Mouse (Mus musculus) C2C12 (cell line): ENCODE data around the gene Olfr1024. TPM values are rescaled to one million over a fixed set of nuclear protein-coding genes. Genes with fewer than 3 reads are reported as not detected.

Experiments used
- H3K27me3 ChIP-seq: one replicate; pipeline ENCODE4 v1.6.1; 2011; ENCODE audit not compliant: control insufficient read depth, insufficient read depth, insufficient read length
- H3K36me3 ChIP-seq: one replicate; pipeline ENCODE4 v1.6.1; 2011; ENCODE audit not compliant: control insufficient read depth, insufficient read depth
- H3K4me3 ChIP-seq: one replicate; pipeline ENCODE4 v1.5.1; 2011; ENCODE audit warnings: mild to moderate bottlenecking, control low read depth; ENCODE audit not compliant: poor library complexity, insufficient read depth, severe bottlenecking
- H3K79me2 ChIP-seq: one replicate; pipeline ENCODE4 v1.6.1; 2011; ENCODE audit not compliant: control insufficient read depth, insufficient read depth
- H3K79me3 ChIP-seq: one replicate; pipeline ENCODE4 v1.6.1; 2011; ENCODE audit warnings: low read depth, control low read depth
- H3ac ChIP-seq: one replicate; pipeline ENCODE3; 2011; ENCODE audit warnings: low read depth; ENCODE audit not compliant: control insufficient read depth, insufficient read length
- CEBPB ChIP-seq: IDR thresholded peaks from one replicate; pipeline ENCODE4 v1.6.1; 2011; ENCODE audit warnings: low read depth, mild to moderate bottlenecking, control low read depth, moderate library complexity
- CTCF ChIP-seq: IDR thresholded peaks from one replicate; pipeline ENCODE4 v1.5.1; 2011; ENCODE audit not compliant: control insufficient read depth, insufficient read depth, insufficient read length
- FOSL1 ChIP-seq: IDR thresholded peaks from one replicate; pipeline ENCODE4 v1.8.0; 2011; ENCODE audit warnings: mild to moderate bottlenecking, low read length; ENCODE audit not compliant: poor library complexity, insufficient read depth, severe bottlenecking
- MAX ChIP-seq: IDR thresholded peaks from one replicate; pipeline ENCODE4 v1.6.1; 2011; ENCODE audit warnings: mild to moderate bottlenecking, control low read depth
- MYOD1 ChIP-seq: IDR thresholded peaks from one replicate; pipeline ENCODE4 v1.6.1; 2011; ENCODE audit warnings: low read depth; ENCODE audit not compliant: control insufficient read depth, insufficient read length
- MYOG ChIP-seq: IDR thresholded peaks from one replicate; pipeline ENCODE4 v1.6.1; 2011; ENCODE audit not compliant: control insufficient read depth, insufficient read length; ENCODE audit errors: extremely low read depth
- USF1 ChIP-seq: IDR thresholded peaks from one replicate; pipeline ENCODE4 v1.6.1; 2011; ENCODE audit warnings: low read depth, mild to moderate bottlenecking, control low read depth, moderate library complexity
- polyA plus RNA-seq: library from polyadenylated mRNA; unstranded; fragments of >200 nt; fragmentation: generic; extraction: Trizol; gene quantifications from one replicate; pipeline ENCODE4 v1.2.1, GENCODE M21; 2012; ENCODE audit warnings: missing spikeins

Gene Olfr1024
- polyA plus RNA-seq, 1 experiment = not detected

- H3K27me3 ChIP-seq = no peaks in the 10 kb centered on the region
- H3K79me3 ChIP-seq = no peaks in the 10 kb centered on the region
- no peak within 1 kb of the TSS for H3K4me3 ChIP-seq
- H3K36me3 ChIP-seq = no peaks in the 10 kb centered on the region
- no peaks in the 10 kb centered on the region for H3K79me2 ChIP-seq
- H3ac ChIP-seq = no peak within 1 kb of the TSS
- TF ChIP-seq CTCF (no peak), MYOG (no peak), MYOD1 (no peak), FOSL1 (no peak), USF1 (no peak), CEBPB (no peak), MAX (no peak)
These were observed 36.6 kb downstream of the Olfr1024 start, which contains the start of gene Olfr1022 for GRCm38 (mm10) chr2:85868294-85868693. Gene Olfr1022 (plus strand): TSS chr2:85868594.

Other genes with a start within 250 kb of the Olfr1024 start
- gene Olfr154, start 240.6 kb downstream of the Olfr1024 start, polyA plus RNA-seq = not detected
- gene Olfr1006, start 226.3 kb downstream of the Olfr1024 start, polyA plus RNA-seq = not detected
- gene Olfr1008, start 215.6 kb downstream of the Olfr1024 start, polyA plus RNA-seq = not detected
- not detected for gene Olfr1009, start 189.6 kb downstream of the Olfr1024 start, polyA plus RNA-seq
- gene Olfr1012, start 142.3 kb downstream of the Olfr1024 start, polyA plus RNA-seq = not detected
- gene Olfr1013, start 138.0 kb downstream of the Olfr1024 start, polyA plus RNA-seq = not detected
- not detected for gene Olfr1014, start 132.3 kb downstream of the Olfr1024 start, polyA plus RNA-seq
- not detected for gene Olfr1015, start 123.0 kb downstream of the Olfr1024 start, polyA plus RNA-seq
- gene Olfr1016, start 102.5 kb downstream of the Olfr1024 start, polyA plus RNA-seq = not detected
- gene Olfr1018, start 86.6 kb downstream of the Olfr1024 start, polyA plus RNA-seq = not detected
- gene Olfr1019, start 59.6 kb downstream of the Olfr1024 start, polyA plus RNA-seq = not detected
- not detected for gene Olfr1020, start 58.0 kb downstream of the Olfr1024 start, polyA plus RNA-seq
- not detected for gene Olfr1022, start 36.5 kb downstream of the Olfr1024 start, polyA plus RNA-seq
- gene Olfr1023, start 19.4 kb downstream of the Olfr1024 start, polyA plus RNA-seq = not detected
- not detected for gene Olfr1025-ps1, start 10.1 kb upstream of the Olfr1024 start, polyA plus RNA-seq
- not detected for gene Olfr1026, start 16.5 kb upstream of the Olfr1024 start, polyA plus RNA-seq
- gene Olfr1028, start 45.4 kb upstream of the Olfr1024 start, polyA plus RNA-seq = not detected
- gene Olfr1029, start 68.8 kb upstream of the Olfr1024 start, polyA plus RNA-seq = not detected
- gene Olfr1030, start 74.2 kb upstream of the Olfr1024 start, polyA plus RNA-seq = not detected
- not detected for gene Olfr1031, start 85.3 kb upstream of the Olfr1024 start, polyA plus RNA-seq
- gene Olfr1032, start 100.5 kb upstream of the Olfr1024 start, polyA plus RNA-seq = not detected
- gene Olfr1033, start 115.6 kb upstream of the Olfr1024 start, polyA plus RNA-seq = not detected
- not detected for gene Olfr1034, start 140.8 kb upstream of the Olfr1024 start, polyA plus RNA-seq
- not detected for gene Olfr1036, start 168.9 kb upstream of the Olfr1024 start, polyA plus RNA-seq
- gene Olfr1037, start 182.3 kb upstream of the Olfr1024 start, polyA plus RNA-seq = not detected
- not detected for gene Olfr1039, start 230.9 kb upstream of the Olfr1024 start, polyA plus RNA-seq
- not detected for gene Olfr1040, start 241.7 kb upstream of the Olfr1024 start, polyA plus RNA-seq